Mouse (Mus musculus) right cerebral cortex, postnatal 36 days (tissue): Measurements from ENCODE around the gene Gzma.

ENCODE experiments used
- DNase-seq, 2 experiments: peaks; one replicate each; pipeline ENCODE4 v3.0.0; 2022; ENCODE audit warnings: low spot score in 2 of 2, mixed read lengths in 1 of 2

Gene Gzma

GRCm38 (mm10) chr13:113046211-113046883 is 54.4 kb downstream of the Gzma start, which contains the start of gene Gpx8:
TSS of gene Gpx8 (minus strand) at chr13:113046410.
- peak in 1 of 2 experiments; percentile 27 for DNase-seq

GRCm38 (mm10) chr13:113045458-113046110 is 55.2 kb downstream of the Gzma start:
- no peak for DNase-seq

DNA sequence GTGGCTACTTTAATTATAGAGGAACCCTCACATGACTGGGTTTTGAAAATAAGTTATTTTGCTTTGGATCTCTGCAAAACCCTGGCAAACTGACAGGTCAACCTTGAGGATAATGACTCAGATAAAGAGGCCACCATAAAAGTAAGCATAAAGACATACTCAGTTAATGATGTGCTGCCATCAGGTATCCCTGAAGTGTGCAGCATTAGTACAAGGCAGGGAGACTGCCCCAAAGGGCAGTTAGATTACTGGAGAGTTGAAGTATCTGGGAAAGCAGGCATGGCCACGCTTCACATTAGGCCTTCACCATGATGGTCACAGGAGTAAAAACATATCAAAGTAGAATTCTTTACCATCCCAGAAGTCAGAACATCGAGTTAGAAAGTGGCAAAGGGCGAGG is 55.9 kb downstream of the Gzma start:
- no peak for DNase-seq
